Comparison of ENCODE assay signal across 9 mouse cellular contexts in the genomic region with DNA sequence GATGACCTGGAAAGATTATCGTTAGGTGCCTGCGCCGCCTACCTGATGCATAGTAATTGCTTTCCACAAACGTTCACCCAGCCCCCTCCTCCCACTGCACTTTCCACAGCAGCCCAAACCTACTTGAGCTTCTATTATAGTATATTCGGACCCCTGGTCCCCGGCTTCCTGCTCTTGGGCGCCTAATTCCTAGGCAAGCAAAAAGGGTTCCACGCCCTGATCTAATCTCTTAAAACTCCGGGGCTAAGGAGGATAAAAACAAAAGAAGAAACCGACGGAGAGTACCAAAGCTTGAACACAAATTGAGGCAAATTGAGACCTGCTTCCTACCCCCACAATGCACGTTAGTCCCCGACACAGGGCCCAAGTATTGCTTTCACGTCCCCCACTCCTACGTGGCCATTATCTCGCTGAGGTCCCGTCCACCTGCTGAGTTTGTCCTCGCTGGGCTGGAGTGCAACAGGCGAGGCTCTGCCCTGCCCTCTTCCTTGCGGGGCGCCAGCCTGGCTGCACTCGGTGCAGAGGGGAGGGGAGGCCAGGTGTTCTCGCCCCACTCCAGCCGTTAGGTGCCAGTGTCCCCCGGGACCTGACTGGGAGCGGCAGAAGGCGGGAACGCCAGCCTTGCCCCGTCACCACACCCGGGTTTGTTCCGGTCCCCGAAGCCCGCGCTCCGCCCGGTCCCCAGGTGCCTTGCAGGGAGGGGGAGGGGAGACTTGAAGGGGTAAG. TPM values are rescaled to one million over a fixed set of nuclear protein-coding genes. Genes with fewer than 3 reads are reported as not detected.
DNase-seq lines count a peak whose midpoint lies in the region; ATAC-seq and TF ChIP-seq lines count a peak whose summit lies in the region.
"Had no signal": no experiment of that assay in that cellular context is flagged by ENCODE, and none has a peak within 500 bp of the region (broad histone marks: within the 10 kb centered on the region; RNA-seq: fewer than 3 reads in every experiment).

No protein-coding gene starts in this region.

- no peak for TF ChIP-seq POLR2A in ES-Bruce4 (IDR thresholded peaks at IDR 0.05; ENCODE audit: insufficient read depth, low read length)

- H3K4me3 ChIP-seq in heart, embryonic 11.5 days (ENCODE audit: low read depth, low read length): peak overlapping the region; percentile 61
- peak overlapping the region; percentile 81 for H3K4me3 ChIP-seq in ES-Bruce4 (ENCODE audit: low read depth, low read length)
- H3K4me3 ChIP-seq in forebrain, embryonic 11.5 days (ENCODE audit: low read depth, low read length): peak overlapping the region; percentile 39
- peak overlapping the region; percentile 54 for H3K4me3 ChIP-seq in limb, embryonic 12.5 days (replicated peaks)
- peak overlapping the region; percentile 37 for H3K4me3 ChIP-seq in midbrain, embryonic 15.5 days

- 1% methylated on average over 36 of the region's 36 CpGs for WGBS in heart, embryonic 11.5 days (ENCODE audit: insufficient replicate concordance)
- WGBS in forebrain, embryonic 11.5 days: 2% methylated on average over 36 of the region's 36 CpGs
- 1% methylated on average over 36 of the region's 36 CpGs for WGBS in limb, embryonic 12.5 days
- 3% methylated on average over 35 of the region's 36 CpGs for WGBS in midbrain, embryonic 15.5 days

- no peak for TF ChIP-seq CTCF in ES-Bruce4 (IDR thresholded peaks at IDR 0.05; ENCODE audit: low read depth, low read length)

- no peaks in the 10 kb centered on the region for H3K27me3 ChIP-seq in heart, embryonic 11.5 days (ENCODE audit: control insufficient read depth, insufficient read depth, low read length)
- H3K27me3 ChIP-seq in ES-Bruce4 (ENCODE audit: control insufficient read depth, insufficient read depth, low read length, poor library complexity, severe bottlenecking): no peaks in the 10 kb centered on the region
- H3K27me3 ChIP-seq in forebrain, embryonic 11.5 days (ENCODE audit: control insufficient read depth, insufficient read depth, low read length): no peaks in the 10 kb centered on the region
- no peaks in the 10 kb centered on the region for H3K27me3 ChIP-seq in limb, embryonic 12.5 days
- H3K27me3 ChIP-seq in midbrain, embryonic 15.5 days (replicated peaks): no peaks in the 10 kb centered on the region

- peak; percentile 42 for ATAC-seq in heart, embryonic 11.5 days (replicated peaks; ENCODE audit: insufficient number of reproducible peaks, low FRiP score, low TSS enrichment)
- peak; percentile 47 for ATAC-seq in forebrain, embryonic 11.5 days (replicated peaks; ENCODE audit: low FRiP score)
- peak; percentile 9; the same call in 1 of the 2 replicates for ATAC-seq in limb, embryonic 12.5 days (ENCODE audit: insufficient number of reproducible peaks, insufficient read depth, low FRiP score, low TSS enrichment, low read depth)
- no peak for ATAC-seq in midbrain, embryonic 15.5 days (replicated peaks)

- peak overlapping the region; percentile 98 for H3K4me2 ChIP-seq in heart, embryonic 11.5 days
- peak overlapping the region; percentile 78 for H3K4me2 ChIP-seq in forebrain, embryonic 11.5 days (ENCODE audit: low read depth, low read length, severe bottlenecking)
- peak overlapping the region; percentile 94 for H3K4me2 ChIP-seq in limb, embryonic 12.5 days
- H3K4me2 ChIP-seq in midbrain, embryonic 15.5 days: peak overlapping the region; percentile 66

- peak overlapping the region; percentile 83 for H3K27ac ChIP-seq in heart, embryonic 11.5 days (ENCODE audit: low read depth, low read length)
- H3K27ac ChIP-seq in ES-Bruce4 (ENCODE audit: insufficient read depth, low read length): peak overlapping the region; percentile 4; the same call in 1 of the 2 replicates
- H3K27ac ChIP-seq in forebrain, embryonic 11.5 days (ENCODE audit: low read depth, low read length): no peak overlapping the region
- peak overlapping the region; percentile 41; the same call in 1 of the 2 replicates for H3K27ac ChIP-seq in limb, embryonic 12.5 days
- no peak overlapping the region for H3K27ac ChIP-seq in midbrain, embryonic 15.5 days

- peaks cover 6% of the 10 kb centered on the region for H3K36me3 ChIP-seq in heart, embryonic 11.5 days (ENCODE audit: control insufficient read depth, insufficient read depth, low read length)
- 0 out of 2 replicates have a peak, but pooled peaks cover 1% of the 10 kb centered on the region for H3K36me3 ChIP-seq in ES-Bruce4 (ENCODE audit: control insufficient read depth, insufficient read depth, low read length, poor library complexity, severe bottlenecking)
- no peaks in the 10 kb centered on the region for H3K36me3 ChIP-seq in forebrain, embryonic 11.5 days (ENCODE audit: control insufficient read depth, insufficient read depth, low read length)
- peaks cover 9% of the 10 kb centered on the region for H3K36me3 ChIP-seq in limb, embryonic 12.5 days
- no peaks in the 10 kb centered on the region for H3K36me3 ChIP-seq in midbrain, embryonic 15.5 days (replicated peaks)

- peak overlapping the region; percentile 75 for H3K9ac ChIP-seq in heart, embryonic 11.5 days (ENCODE audit: low read depth, low read length)
- H3K9ac ChIP-seq in ES-Bruce4 (ENCODE audit: low read depth, poor library complexity, severe bottlenecking): peak overlapping the region; percentile 27
- H3K9ac ChIP-seq in forebrain, embryonic 11.5 days (ENCODE audit: low read length): peak overlapping the region; percentile 60
- peak overlapping the region; percentile 57; the same call in 1 of the 2 replicates for H3K9ac ChIP-seq in limb, embryonic 12.5 days (replicated peaks)
- H3K9ac ChIP-seq in midbrain, embryonic 15.5 days: peak overlapping the region; percentile 23; the same call in 1 of the 2 replicates

- no peak for TF ChIP-seq EP300 in ES-Bruce4 (IDR thresholded peaks at IDR 0.05; ENCODE audit: insufficient read depth, low read depth, low read length)

- H3K4me1 ChIP-seq in heart, embryonic 11.5 days (ENCODE audit: control insufficient read depth, insufficient read depth, low read length): peaks cover 23% of the 10 kb centered on the region
- peaks cover 2% of the 10 kb centered on the region for H3K4me1 ChIP-seq in ES-Bruce4 (ENCODE audit: control insufficient read depth, insufficient read depth, low read length)
- peaks cover 14% of the 10 kb centered on the region; the same call in 1 of the 2 replicates for H3K4me1 ChIP-seq in forebrain, embryonic 11.5 days (replicated peaks; ENCODE audit: control insufficient read depth, insufficient read depth, low read length)
- peaks cover 51% of the 10 kb centered on the region for H3K4me1 ChIP-seq in limb, embryonic 12.5 days (replicated peaks)
- H3K4me1 ChIP-seq in midbrain, embryonic 15.5 days: peaks cover 37% of the 10 kb centered on the region

- no peaks in the 10 kb centered on the region for H3K9me3 ChIP-seq in heart, embryonic 11.5 days (replicated peaks; ENCODE audit: control insufficient read depth, low read length)
- H3K9me3 ChIP-seq in ES-Bruce4 (replicated peaks; ENCODE audit: control insufficient read depth, insufficient read depth, low read length, poor library complexity, severe bottlenecking): no peaks in the 10 kb centered on the region
- no peaks in the 10 kb centered on the region for H3K9me3 ChIP-seq in forebrain, embryonic 11.5 days (ENCODE audit: control insufficient read depth, low read length)
- no peaks in the 10 kb centered on the region for H3K9me3 ChIP-seq in limb, embryonic 12.5 days
- H3K9me3 ChIP-seq in midbrain, embryonic 15.5 days: no peaks in the 10 kb centered on the region

- DNase-seq in heart, adult 18-20 months: no peak
- no peak for DNase-seq in forebrain, embryonic 11.5 days (ENCODE audit: low spot score)
- no peak for DNase-seq in MN1 (ENCODE audit: low spot score)
- no peak for DNase-seq in cerebellum, adult 9-10 months

RNA-seq across cellular contexts. Expression of gene Ucp2, which starts 0.6 kb away (rescaled TPM):
- 216 and 245 TPM in 2 replicates for polyA plus RNA-seq in heart, embryonic 11.5 days (2014; fragmentation: Nextera tagmentation; extraction: Ambion mirVana)
- 100 to 1,000 TPM; 255 to 377 TPM for total RNA-seq in heart, adult 18-20 months (2021)
- polyA plus RNA-seq in ES-Bruce4 (2011; ENCODE audit: insufficient read depth, insufficient read length, low read depth, missing spikeins): 162 and 171 TPM in 2 replicates
- 79.7 and 90.4 TPM in 2 replicates for polyA plus RNA-seq in forebrain, embryonic 11.5 days (2014; fragmentation: Nextera tagmentation; extraction: Ambion mirVana)
- 154 and 169 TPM in 2 replicates for polyA plus RNA-seq in limb, embryonic 12.5 days (2016; fragmentation: Nextera tagmentation; extraction: Ambion mirVana)
- 57.2 and 61.6 TPM in 2 replicates for polyA plus RNA-seq in midbrain, embryonic 15.5 days (2015; fragmentation: Nextera tagmentation; extraction: Ambion mirVana)

RNA-seq across cellular contexts. Expression of gene Ucp3, which starts 19.8 kb away (rescaled TPM):
- polyA plus RNA-seq in heart, embryonic 11.5 days (2014; fragmentation: Nextera tagmentation; extraction: Ambion mirVana): not detected in 2 replicates
- total RNA-seq in heart, adult 18-20 months (2021): 10 to 100 TPM; 15.7 to 43.8 TPM
- not detected in 2 replicates for polyA plus RNA-seq in ES-Bruce4 (2011; ENCODE audit: insufficient read depth, insufficient read length, low read depth, missing spikeins)
- polyA plus RNA-seq in forebrain, embryonic 11.5 days (2014; fragmentation: Nextera tagmentation; extraction: Ambion mirVana): not detected in 2 replicates
- polyA plus RNA-seq in limb, embryonic 12.5 days (2016; fragmentation: Nextera tagmentation; extraction: Ambion mirVana): not detected in 2 replicates
- polyA plus RNA-seq in midbrain, embryonic 15.5 days (2015; fragmentation: Nextera tagmentation; extraction: Ambion mirVana): not detected in 2 replicates
- total RNA-seq: neutrophil, adult 5-6 weeks had no signal

RNA-seq across cellular contexts. Expression of gene Dnajb13, which starts 22.2 kb away (rescaled TPM):
- 0.19 and 0.21 TPM in 2 replicates for polyA plus RNA-seq in heart, embryonic 11.5 days (2014; fragmentation: Nextera tagmentation; extraction: Ambion mirVana)
- total RNA-seq in heart, adult 18-20 months (2021): under 1 TPM in 1 of 2 experiments, not detected in 1; 0.18 TPM
- 0.39 TPM in 1 of 2 replicates, not detected in the other for polyA plus RNA-seq in ES-Bruce4 (2011; ENCODE audit: insufficient read depth, insufficient read length, low read depth, missing spikeins)
- polyA plus RNA-seq in forebrain, embryonic 11.5 days (2014; fragmentation: Nextera tagmentation; extraction: Ambion mirVana): 0.49 and 0.84 TPM in 2 replicates
- 0.26 and 0.35 TPM in 2 replicates for polyA plus RNA-seq in limb, embryonic 12.5 days (2016; fragmentation: Nextera tagmentation; extraction: Ambion mirVana)
- 3.7 and 4.9 TPM in 2 replicates for polyA plus RNA-seq in midbrain, embryonic 15.5 days (2015; fragmentation: Nextera tagmentation; extraction: Ambion mirVana)

RNA-seq across cellular contexts. Expression of gene Coa4, which starts 44.3 kb away (rescaled TPM):
- polyA plus RNA-seq in heart, embryonic 11.5 days (2014; fragmentation: Nextera tagmentation; extraction: Ambion mirVana): 24.4 and 27.0 TPM in 2 replicates
- 10 to 100 TPM; 16.2 to 17.6 TPM for total RNA-seq in heart, adult 18-20 months (2021)
- 9.2 and 14.6 TPM in 2 replicates for polyA plus RNA-seq in ES-Bruce4 (2011; ENCODE audit: insufficient read depth, insufficient read length, low read depth, missing spikeins)
- polyA plus RNA-seq in forebrain, embryonic 11.5 days (2014; fragmentation: Nextera tagmentation; extraction: Ambion mirVana): 18.2 and 18.6 TPM in 2 replicates
- polyA plus RNA-seq in limb, embryonic 12.5 days (2016; fragmentation: Nextera tagmentation; extraction: Ambion mirVana): 15.7 and 21.3 TPM in 2 replicates
- polyA plus RNA-seq in midbrain, embryonic 15.5 days (2015; fragmentation: Nextera tagmentation; extraction: Ambion mirVana): 15.5 and 17.7 TPM in 2 replicates

Comparison
In these comparisons a context has a peak if more than half of its experiments do, and no peak if none do; other contexts are left out.
1. H3K27ac ChIP-seq: peak in heart, embryonic 11.5 days (single experiment), ES-Bruce4 (single experiment) and limb, embryonic 12.5 days (single experiment); none in forebrain, embryonic 11.5 days (single experiment) and midbrain, embryonic 15.5 days (single experiment).
2. H3K9ac ChIP-seq: peak in every context shown above with its lines; median percentile 75 in heart, embryonic 11.5 days; 60 in forebrain, embryonic 11.5 days; 57 in limb, embryonic 12.5 days; 27 in ES-Bruce4; 23 in midbrain, embryonic 15.5 days.
3. Peak in every context shown above with its lines, with median percentiles within 50 percentile points of each other: H3K4me2 ChIP-seq and H3K4me3 ChIP-seq.